Comparison of ENCODE assay signal across 8 mouse cellular contexts in the genomic region with DNA sequence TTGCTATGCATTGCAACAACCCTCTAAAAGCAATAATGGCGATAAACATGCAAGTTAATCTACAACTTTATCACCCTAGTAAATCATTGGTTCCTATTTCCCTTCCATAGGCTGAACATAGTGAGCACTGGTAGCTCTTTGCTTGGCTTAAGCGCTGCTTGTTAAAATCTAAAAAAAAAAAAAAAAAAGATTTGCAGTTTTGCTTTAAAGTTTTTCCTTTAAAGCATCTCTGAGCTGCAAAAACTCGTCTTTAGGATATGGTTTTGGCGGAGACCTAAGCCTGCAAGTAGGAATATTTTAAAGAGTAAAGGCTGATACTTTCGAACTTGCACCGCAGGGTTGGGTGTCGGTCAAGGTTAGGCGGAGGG. TPM values are rescaled to one million over a fixed set of nuclear protein-coding genes. Genes with fewer than 3 reads are reported as not detected.
DNase-seq lines count a peak whose midpoint lies in the region; ATAC-seq and TF ChIP-seq lines count a peak whose summit lies in the region.

No protein-coding gene starts in this region.

- peak overlapping the region; percentile 77; the same call in 1 of the 2 replicates for H3K9ac ChIP-seq in heart, postnatal 0 days (replicated peaks; ENCODE audit: low read depth, low read length)
- peak overlapping the region; percentile 87; the same call in 1 of the 2 replicates for H3K9ac ChIP-seq in hindbrain, embryonic 12.5 days
- no peak overlapping the region; the same call in 1 of the 2 replicates for H3K9ac ChIP-seq in midbrain, embryonic 11.5 days (ENCODE audit: low read length)

- no peaks in the 10 kb centered on the region for H3K9me3 ChIP-seq in heart, postnatal 0 days (replicated peaks; ENCODE audit: control insufficient read depth, low read length)
- H3K9me3 ChIP-seq in hindbrain, embryonic 12.5 days (replicated peaks), result no peaks in the 10 kb centered on the region
- H3K9me3 ChIP-seq in midbrain, embryonic 11.5 days (ENCODE audit: control insufficient read depth, low read length), result no peaks in the 10 kb centered on the region

- 0 out of 2 replicates have a peak, but pooled peaks cover 5% of the 10 kb centered on the region for H3K4me1 ChIP-seq in heart, postnatal 0 days (ENCODE audit: control insufficient read depth, insufficient read depth)
- peaks cover 14% of the 10 kb centered on the region for H3K4me1 ChIP-seq in hindbrain, embryonic 12.5 days
- peaks cover 7% of the 10 kb centered on the region for H3K4me1 ChIP-seq in midbrain, embryonic 11.5 days (ENCODE audit: control insufficient read depth, insufficient read depth, low read length)

- H3K27me3 ChIP-seq in heart, postnatal 0 days (ENCODE audit: control insufficient read depth, insufficient read depth, low read length), result no peaks in the 10 kb centered on the region
- no peaks in the 10 kb centered on the region for H3K27me3 ChIP-seq in hindbrain, embryonic 12.5 days
- H3K27me3 ChIP-seq in midbrain, embryonic 11.5 days (ENCODE audit: control insufficient read depth, insufficient read depth, low read length), result no peaks in the 10 kb centered on the region

- H3K36me3 ChIP-seq in heart, postnatal 0 days (replicated peaks; ENCODE audit: control insufficient read depth, insufficient read depth, low read length), result no peaks in the 10 kb centered on the region
- no peaks in the 10 kb centered on the region for H3K36me3 ChIP-seq in hindbrain, embryonic 12.5 days
- no peaks in the 10 kb centered on the region for H3K36me3 ChIP-seq in midbrain, embryonic 11.5 days (ENCODE audit: control insufficient read depth, insufficient read depth, low read length)

- WGBS in heart, postnatal 0 days, result 10% methylated on average over 8 of the region's 8 CpGs
- 11% methylated on average over 8 of the region's 8 CpGs for WGBS in hindbrain, embryonic 12.5 days
- 13% methylated on average over 8 of the region's 8 CpGs for WGBS in midbrain, embryonic 11.5 days

- TF ChIP-seq EP300 in heart, postnatal 0 days (IDR thresholded peaks at IDR 0.05; ENCODE audit: low read depth), result no peak

- peak overlapping the region; percentile 92 for H3K27ac ChIP-seq in heart, postnatal 0 days (ENCODE audit: low read depth)
- peak overlapping the region; percentile 93; the same call in 1 of the 2 replicates for H3K27ac ChIP-seq in hindbrain, embryonic 12.5 days
- no peak overlapping the region for H3K27ac ChIP-seq in midbrain, embryonic 11.5 days (ENCODE audit: low read depth, low read length)

- DNase-seq in heart, postnatal 0 days (ENCODE audit: low spot score), result no peak
- DNase-seq in heart, postnatal 4 days, result no peak
- DNase-seq in ZHBTc4 (ENCODE audit: low read depth, low spot score), result peak; percentile 10
- no peak for DNase-seq in midbrain, embryonic 11.5 days (ENCODE audit: low spot score, missing footprints)
- no peak for DNase-seq in right cerebral cortex, postnatal 4 days
- DNase-seq in right cerebral cortex, postnatal 36 days (ENCODE audit: low spot score in 2 of 2), result no peak

- no peak for TF ChIP-seq CTCF in heart, postnatal 0 days (IDR thresholded peaks at IDR 0.05; ENCODE audit: low read depth)

- H3K4me2 ChIP-seq in heart, postnatal 0 days (ENCODE audit: low read depth, low read length), result peak overlapping the region; percentile 96
- H3K4me2 ChIP-seq in hindbrain, embryonic 12.5 days (replicated peaks), result peak overlapping the region; percentile 73
- peak overlapping the region; percentile 62 for H3K4me2 ChIP-seq in midbrain, embryonic 11.5 days

- peak overlapping the region; percentile 86 for H3K4me3 ChIP-seq in heart, postnatal 0 days (ENCODE audit: low read depth, low read length)
- peak overlapping the region; percentile 78 for H3K4me3 ChIP-seq in hindbrain, embryonic 12.5 days
- peak overlapping the region; percentile 72 for H3K4me3 ChIP-seq in midbrain, embryonic 11.5 days (ENCODE audit: low read depth, low read length)

- ATAC-seq in heart, postnatal 0 days (ENCODE audit: insufficient read depth, low read depth), result no peak
- ATAC-seq in hindbrain, embryonic 12.5 days (ENCODE audit: low FRiP score), result 0 out of 2 replicates have a peak, but pooled peaks have one; percentile 2
- peak; percentile 1; the same call in 1 of the 2 replicates for ATAC-seq in midbrain, embryonic 11.5 days (ENCODE audit: low FRiP score)
- ATAC-seq in frontal cortex, adult (ENCODE audit: low TSS enrichment), result no peak

RNA-seq across cellular contexts. Expression of a gene that starts 0.4 kb away (rescaled TPM):
- total RNA-seq in heart, postnatal 0 days (2014; rRNA removed; ENCODE audit: low replicate concordance), result 35.3 and 71.7 TPM in 2 replicates
- 46.5 and 57.1 TPM in 2 replicates for polyA plus RNA-seq in heart, postnatal 0 days (2015; fragmentation: Nextera tagmentation; extraction: Ambion mirVana)
- 100 to 1,000 TPM; 139 to 148 TPM for total RNA-seq in heart, postnatal 4 days (2021)
- polyA plus RNA-seq in hindbrain, embryonic 12.5 days (2016; fragmentation: Nextera tagmentation; extraction: Ambion mirVana), result 44.4 and 55.4 TPM in 2 replicates
- polyA plus RNA-seq in midbrain, embryonic 11.5 days (2014; fragmentation: Nextera tagmentation; extraction: Ambion mirVana), result 87.1 and 89.3 TPM in 2 replicates

RNA-seq across cellular contexts. Expression of a gene that starts 35.3 kb away (rescaled TPM):
- total RNA-seq in heart, postnatal 0 days (2014; rRNA removed; ENCODE audit: low replicate concordance), result 9.4 and 14.2 TPM in 2 replicates
- polyA plus RNA-seq in heart, postnatal 0 days (2015; fragmentation: Nextera tagmentation; extraction: Ambion mirVana), result 6.0 and 7.0 TPM in 2 replicates
- total RNA-seq in heart, postnatal 4 days (2021), result 10 to 100 TPM; 38.4 to 49.9 TPM
- polyA plus RNA-seq in hindbrain, embryonic 12.5 days (2016; fragmentation: Nextera tagmentation; extraction: Ambion mirVana), result 15.6 and 17.2 TPM in 2 replicates
- 6.1 and 6.6 TPM in 2 replicates for polyA plus RNA-seq in midbrain, embryonic 11.5 days (2014; fragmentation: Nextera tagmentation; extraction: Ambion mirVana)

Comparison
In these comparisons a context has a peak if more than half of its experiments do, and no peak if none do; other contexts are left out.
1. ATAC-seq: peak in hindbrain, embryonic 12.5 days (single experiment) and midbrain, embryonic 11.5 days (single experiment); none in heart, postnatal 0 days (single experiment) and frontal cortex, adult (single experiment).
2. Peak in every context shown above with its lines, with median percentiles within 50 percentile points of each other: H3K4me2 ChIP-seq and H3K4me3 ChIP-seq.